Mouse (Mus musculus): ENCODE data around the gene Mgat1. TPM values are rescaled to one million over a fixed set of nuclear protein-coding genes. Genes with fewer than 3 reads are reported as not detected.
"Not testable (repeated sequence)": the region's sequence is repeated elsewhere in the genome, so short reads cannot be mapped to it uniquely, and the experiment has no call there.

The Mgat1 gene
- polyA plus RNA-seq, 1 experiment from 2014 or later = 55.3 TPM

- H3K27me3 ChIP-seq (ENCODE audit: control insufficient read depth, insufficient read depth, low read length); H3K36me3 ChIP-seq (ENCODE audit: control insufficient read depth, insufficient read depth, low read length); H3K9ac ChIP-seq (ENCODE audit: low read depth, low read length); H3K9me3 ChIP-seq (ENCODE audit: control insufficient read depth, low read length); H3K4me2 ChIP-seq (replicated peaks; ENCODE audit: low read depth, low read length); H3K4me3 ChIP-seq (ENCODE audit: low read length); H3K4me1 ChIP-seq (ENCODE audit: control insufficient read depth, insufficient read depth, low read length); H3K27ac ChIP-seq (ENCODE audit: low read depth, low read length); ATAC-seq (ENCODE audit: low FRiP score, low TSS enrichment): not testable (repeated sequence)
- WGBS = 53% methylated on average over 1 of the region's 1 CpGs
These were observed 41.0 kb downstream of the Mgat1 start, which contains the start of gene Olfr1392 for GRCm38 (mm10) chr11:49284982-49285381. Olfr1392 (plus strand) TSS chr11:49285282.

DNA sequence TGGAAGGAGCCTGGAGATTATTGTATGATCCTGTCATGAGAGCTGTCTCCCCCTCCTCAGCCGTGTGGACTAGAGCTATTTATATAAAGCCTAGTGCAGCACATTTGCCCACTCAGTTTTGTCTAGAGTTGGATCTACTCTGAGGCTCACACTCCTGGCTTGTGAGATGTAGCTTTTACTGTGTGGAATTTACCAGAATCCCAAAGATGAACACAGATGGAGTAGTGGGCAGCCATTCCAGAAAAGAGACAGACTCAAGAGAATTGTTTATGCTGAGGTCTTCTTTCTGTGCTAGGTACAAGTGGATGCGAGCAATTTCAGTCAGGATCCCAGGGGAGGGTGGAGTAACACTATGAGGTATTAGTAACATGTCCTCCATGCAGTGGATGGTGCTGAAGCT lies 43.3 kb downstream of the Mgat1 start:
- H3K9ac ChIP-seq (ENCODE audit: low read depth, low read length) = no peak overlapping the region
- H3K4me3 ChIP-seq (ENCODE audit: low read length) = no peak overlapping the region
- H3K9me3 ChIP-seq (ENCODE audit: control insufficient read depth, low read length) = no peaks in the 10 kb centered on the region; the same call in 1 of the 2 replicates
- no peaks in the 10 kb centered on the region for H3K4me1 ChIP-seq (ENCODE audit: control insufficient read depth, insufficient read depth, low read length)
- no peak overlapping the region for H3K4me2 ChIP-seq (replicated peaks; ENCODE audit: low read depth, low read length)
- H3K36me3 ChIP-seq (ENCODE audit: control insufficient read depth, insufficient read depth, low read length) = no peaks in the 10 kb centered on the region
- no peaks in the 10 kb centered on the region for H3K27me3 ChIP-seq (ENCODE audit: control insufficient read depth, insufficient read depth, low read length)
- H3K27ac ChIP-seq (ENCODE audit: low read depth, low read length) = no peak overlapping the region
- WGBS = 66% methylated on average over 2 of the region's 2 CpGs
- no peak for ATAC-seq (ENCODE audit: low FRiP score, low TSS enrichment)

GRCm38 (mm10) chr11:49292777-49293176 lies 48.8 kb downstream of the Mgat1 start:
- Histone ChIP-seq H3K4me1 (ENCODE audit: control insufficient read depth, insufficient read depth, low read length) (no peaks in the 10 kb centered on the region), H3K9ac (ENCODE audit: low read depth, low read length) (no peak overlapping the region), H3K9me3 (ENCODE audit: control insufficient read depth, low read length) (no peaks in the 10 kb centered on the region), H3K4me2 (replicated peaks; ENCODE audit: low read depth, low read length) (no peak overlapping the region), H3K27ac (ENCODE audit: low read depth, low read length) (no peak overlapping the region), H3K36me3 (ENCODE audit: control insufficient read depth, insufficient read depth, low read length) (no peaks in the 10 kb centered on the region), H3K4me3 (ENCODE audit: low read length) (no peak overlapping the region), H3K27me3 (ENCODE audit: control insufficient read depth, insufficient read depth, low read length) (no peaks in the 10 kb centered on the region)
- 82% methylated on average over 3 of the region's 3 CpGs for WGBS
- no peak for ATAC-seq (ENCODE audit: low FRiP score, low TSS enrichment)

- Histone ChIP-seq H3K9ac (ENCODE audit: low read depth, low read length) (no peak within 1 kb of the TSS), H3K27ac (ENCODE audit: low read depth, low read length) (no peak within 1 kb of the TSS), H3K4me2 (replicated peaks; ENCODE audit: low read depth, low read length) (no peak within 1 kb of the TSS), H3K4me1 (ENCODE audit: control insufficient read depth, insufficient read depth, low read length) (no peaks in the 10 kb centered on the region), H3K9me3 (ENCODE audit: control insufficient read depth, low read length) (no peaks in the 10 kb centered on the region), H3K4me3 (ENCODE audit: low read length) (no peak within 1 kb of the TSS), H3K27me3 (ENCODE audit: control insufficient read depth, insufficient read depth, low read length) (no peaks in the 10 kb centered on the region), H3K36me3 (ENCODE audit: control insufficient read depth, insufficient read depth, low read length) (no peaks in the 10 kb centered on the region)
- no peak for ATAC-seq (ENCODE audit: low FRiP score, low TSS enrichment)
These were observed 60.5 kb downstream of the Mgat1 start, which contains the start of gene Olfr10 for GRCm38 (mm10) chr11:49304441-49304840. Olfr10 (plus strand) TSS chr11:49304741.

DNA sequence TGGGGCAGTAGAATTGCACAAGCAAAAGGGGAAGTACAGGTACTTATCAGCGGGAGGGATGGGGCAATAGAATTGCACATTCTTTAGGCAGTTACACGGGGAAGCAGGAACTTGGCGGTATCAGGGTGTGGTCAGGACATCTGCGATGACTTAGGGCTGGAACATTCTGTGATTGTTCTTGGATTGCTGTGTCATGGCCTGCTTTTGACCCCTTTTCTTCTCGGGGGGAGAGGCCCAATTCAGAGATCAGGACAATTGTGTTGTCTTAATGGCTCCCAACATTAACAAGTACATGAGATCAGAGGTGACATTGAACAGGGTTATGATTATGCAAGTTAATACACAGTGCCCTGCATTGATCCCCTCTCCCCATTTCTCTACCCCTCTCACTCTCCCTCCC lies 64.6 kb downstream of the Mgat1 start:
- not testable (repeated sequence) for ATAC-seq (ENCODE audit: low FRiP score, low TSS enrichment); H3K4me3 ChIP-seq (ENCODE audit: low read length); H3K36me3 ChIP-seq (ENCODE audit: control insufficient read depth, insufficient read depth, low read length); H3K9ac ChIP-seq (ENCODE audit: low read depth, low read length); H3K27ac ChIP-seq (ENCODE audit: low read depth, low read length); H3K4me1 ChIP-seq (ENCODE audit: control insufficient read depth, insufficient read depth, low read length); H3K4me2 ChIP-seq (replicated peaks; ENCODE audit: low read depth, low read length); H3K9me3 ChIP-seq (ENCODE audit: control insufficient read depth, low read length); H3K27me3 ChIP-seq (ENCODE audit: control insufficient read depth, insufficient read depth, low read length)
- 83% methylated on average over 5 of the region's 5 CpGs for WGBS

Other genes with a start within 250 kb of the Mgat1 start
- gene 9930111J21Rik2, start 192.9 kb upstream of the Mgat1 start, polyA plus RNA-seq (2014; fragmentation: Nextera tagmentation; extraction: Ambion mirVana) = 0.29 and 0.39 TPM in 2 replicates
- gene Tgtp2, start 180.0 kb upstream of the Mgat1 start, polyA plus RNA-seq (2014; fragmentation: Nextera tagmentation; extraction: Ambion mirVana) = 0.20 TPM in 1 of 2 replicates, not detected in the other
- 1.7 and 2.0 TPM in 2 replicates for gene Ifi47, start 167.6 kb upstream of the Mgat1 start, polyA plus RNA-seq (2014; fragmentation: Nextera tagmentation; extraction: Ambion mirVana)
- gene Olfr1396, start 129.3 kb upstream of the Mgat1 start, polyA plus RNA-seq (2014; fragmentation: Nextera tagmentation; extraction: Ambion mirVana) = not detected in 2 replicates
- gene Olfr1395, start 101.9 kb upstream of the Mgat1 start, polyA plus RNA-seq (2014; fragmentation: Nextera tagmentation; extraction: Ambion mirVana) = not detected in 2 replicates
- gene Olfr1394, start 89.8 kb upstream of the Mgat1 start, polyA plus RNA-seq (2014; fragmentation: Nextera tagmentation; extraction: Ambion mirVana) = not detected in 2 replicates
- gene Btnl9, start 57.0 kb upstream of the Mgat1 start, polyA plus RNA-seq (2014; fragmentation: Nextera tagmentation; extraction: Ambion mirVana) = 1.6 and 3.1 TPM in 2 replicates
- 27.6 and 51.1 TPM in 2 replicates for gene Zfp62, start 40.9 kb upstream of the Mgat1 start, polyA plus RNA-seq (2014; fragmentation: Nextera tagmentation; extraction: Ambion mirVana)
- gene Olfr1393, start 34.1 kb downstream of the Mgat1 start, polyA plus RNA-seq (2014; fragmentation: Nextera tagmentation; extraction: Ambion mirVana) = not detected in 2 replicates
- gene Olfr1392, start 41.1 kb downstream of the Mgat1 start, polyA plus RNA-seq (2014; fragmentation: Nextera tagmentation; extraction: Ambion mirVana) = not detected in 2 replicates
- not detected in 2 replicates for gene Olfr10, start 60.5 kb downstream of the Mgat1 start, polyA plus RNA-seq (2014; fragmentation: Nextera tagmentation; extraction: Ambion mirVana)
- gene Olfr1391, start 78.6 kb downstream of the Mgat1 start, polyA plus RNA-seq (2014; fragmentation: Nextera tagmentation; extraction: Ambion mirVana) = not detected in 2 replicates
- not detected in 2 replicates for gene Olfr1390, start 91.0 kb downstream of the Mgat1 start, polyA plus RNA-seq (2014; fragmentation: Nextera tagmentation; extraction: Ambion mirVana)
- not detected in 2 replicates for gene Olfr1389, start 178.9 kb downstream of the Mgat1 start, polyA plus RNA-seq (2014; fragmentation: Nextera tagmentation; extraction: Ambion mirVana)
- 0.11 TPM in 2 replicates for gene Olfr1388, start 192.4 kb downstream of the Mgat1 start, polyA plus RNA-seq (2014; fragmentation: Nextera tagmentation; extraction: Ambion mirVana)
- not detected in 2 replicates for gene Olfr1387, start 211.2 kb downstream of the Mgat1 start, polyA plus RNA-seq (2014; fragmentation: Nextera tagmentation; extraction: Ambion mirVana)
- gene Olfr1386, start 220.9 kb downstream of the Mgat1 start, polyA plus RNA-seq (2014; fragmentation: Nextera tagmentation; extraction: Ambion mirVana) = not detected in 2 replicates
- gene Olfr1385, start 244.9 kb downstream of the Mgat1 start, polyA plus RNA-seq (2014; fragmentation: Nextera tagmentation; extraction: Ambion mirVana) = not detected in 2 replicates